Mouse (Mus musculus) midbrain, embryonic 10.5 days (tissue): Measurements from ENCODE around the gene Rbl1. TPM values are rescaled to one million over a fixed set of nuclear protein-coding genes. Genes with fewer than 3 reads are reported as not detected.

Experiments used
- DNase-seq: peaks from one replicate; pipeline ENCODE4 v3.0.0-alpha.2; 2017; ENCODE audit warnings: low spot score
- H3K27ac ChIP-seq: fragments of 300-500 bp; sonication (generic); replicated peaks from 2 replicates; pipeline ENCODE4 v1.5.1; 2016; ENCODE audit warnings: mild to moderate bottlenecking
- H3K27me3 ChIP-seq: fragments of 300-500 bp; sonication (generic); 2 replicates; pipeline ENCODE4 v1.6.1; 2016; ENCODE audit warnings: low read depth, mild to moderate bottlenecking; ENCODE audit not compliant: poor library complexity, severe bottlenecking
- H3K36me3 ChIP-seq: fragments of 300-500 bp; sonication (generic); 2 replicates; pipeline ENCODE4 v1.6.1; 2016; ENCODE audit warnings: mild to moderate bottlenecking, moderate library complexity
- H3K4me1 ChIP-seq: fragments of 300-500 bp; sonication (generic); 2 replicates; pipeline ENCODE4 v1.6.1; 2016
- H3K4me3 ChIP-seq: fragments of 300-500 bp; sonication (generic); 2 replicates; pipeline ENCODE4 v1.5.1; 2016; ENCODE audit warnings: mild to moderate bottlenecking, moderate library complexity
- H3K9me3 ChIP-seq: fragments of 300-500 bp; sonication (generic); replicated peaks from 2 replicates; pipeline ENCODE4 v1.6.1; 2016; ENCODE audit warnings: mild to moderate bottlenecking
- WGBS: fragments of 180-500 bp; shearing (Covaris S2); methylation state at CpG from one replicate; pipeline ENCODE4 v1.1.7; 2016; 5-methylcytosine and 5-hydroxymethylcytosine counted together
- polyA plus RNA-seq: library from polyadenylated mRNA; unstranded; fragments of >200 nt; fragmentation: Nextera tagmentation; extraction: Ambion mirVana; gene quantifications from 2 replicates; pipeline ENCODE4 v1.2.1, GENCODE M21; 2016

Rbl1 gene
- polyA plus RNA-seq, 1 experiment from 2014 or later: 27.8 TPM

DNA sequence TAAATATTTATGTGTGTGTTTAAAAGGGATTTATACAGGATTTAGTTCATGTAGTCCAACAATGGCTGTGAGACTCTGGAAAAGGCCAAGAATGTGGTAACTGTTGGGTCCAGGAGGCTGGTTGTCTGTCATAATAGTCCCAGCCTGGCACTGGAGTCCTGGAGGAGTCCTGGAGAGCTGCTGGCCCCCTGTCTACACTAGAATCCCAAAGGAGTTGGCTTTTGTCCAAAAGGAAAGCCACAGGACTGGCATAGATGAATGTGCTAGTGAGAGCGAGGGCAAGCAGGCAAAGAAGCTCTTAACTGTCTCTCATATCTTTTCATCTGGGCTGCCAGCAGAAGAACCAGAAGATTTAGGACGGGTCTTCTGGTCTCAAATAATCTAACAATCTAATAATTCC, 67.7 kb downstream of the Rbl1 start:
- H3K4me1 ChIP-seq: peaks cover 15% of the 10 kb centered on the region
- DNase-seq: no peak
- H3K9me3 ChIP-seq: peaks cover 14% of the 10 kb centered on the region; the same call in 1 of the 2 replicates
- H3K36me3 ChIP-seq: no peaks in the 10 kb centered on the region
- H3K27me3 ChIP-seq: no peaks in the 10 kb centered on the region
- H3K4me3 ChIP-seq: no peak overlapping the region
- WGBS: 87% methylated on average over 2 of the region's 2 CpGs
- H3K27ac ChIP-seq: no peak overlapping the region

DNA sequence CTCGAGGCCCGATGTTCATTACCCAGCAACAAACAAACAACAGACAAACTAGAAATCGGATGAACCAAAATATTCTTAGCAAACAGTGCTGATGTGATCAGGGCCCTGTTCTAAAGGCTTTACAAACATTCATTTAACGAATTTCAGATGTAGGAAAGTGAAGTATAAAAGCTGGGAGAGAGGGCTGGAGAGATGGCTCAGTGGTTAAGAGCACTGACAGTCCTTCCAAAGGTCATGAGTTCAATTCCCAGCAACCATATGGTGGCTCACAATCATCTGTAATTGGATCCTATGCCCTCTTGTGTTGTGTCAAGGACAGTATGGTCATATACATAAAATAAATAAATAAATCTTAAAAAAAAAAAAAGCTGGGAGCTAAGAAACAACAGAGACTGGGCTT, 68.2 kb downstream of the Rbl1 start:
- DNase-seq: no peak
- Histone ChIP-seq H3K9me3 (peaks cover 14% of the 10 kb centered on the region; the same call in 1 of the 2 replicates), H3K4me3 (no peak overlapping the region), H3K36me3 (no peaks in the 10 kb centered on the region), H3K4me1 (peaks cover 15% of the 10 kb centered on the region), H3K27ac (no peak overlapping the region), H3K27me3 (no peaks in the 10 kb centered on the region)
- 86% methylated on average over 4 of the region's 4 CpGs for WGBS

DNA sequence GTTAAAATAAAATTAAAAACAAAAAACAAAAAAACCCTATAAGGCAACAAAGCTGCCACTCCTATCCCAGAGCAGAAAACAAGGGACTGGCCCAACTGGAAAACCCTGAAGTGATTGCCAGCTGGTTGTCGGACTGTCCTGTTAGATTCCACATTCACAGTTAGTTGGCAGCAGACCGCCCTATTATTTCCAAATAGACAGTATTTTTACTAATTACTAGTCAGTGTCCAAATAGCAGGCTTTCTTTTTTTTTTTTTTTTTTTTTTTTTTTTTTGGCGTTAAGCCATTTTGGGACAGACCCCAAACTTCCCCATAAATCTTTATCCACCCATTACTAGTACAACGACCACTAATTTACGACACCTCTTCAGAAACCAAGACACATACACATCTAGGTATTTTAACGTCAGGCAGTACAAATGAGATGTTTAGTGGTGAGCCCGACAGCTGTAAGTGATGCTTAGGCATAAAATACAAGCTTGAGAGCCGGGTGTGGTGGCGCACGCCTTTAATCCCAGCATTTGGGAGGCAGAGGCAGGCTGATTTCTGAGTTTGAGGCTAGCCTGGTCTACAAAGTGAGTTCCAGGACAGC, 68.7 kb downstream of the Rbl1 start:
- no peak for DNase-seq
- H3K36me3 ChIP-seq: no peaks in the 10 kb centered on the region
- no peaks in the 10 kb centered on the region for H3K27me3 ChIP-seq
- H3K9me3 ChIP-seq: peaks cover 11% of the 10 kb centered on the region; the same call in 1 of the 2 replicates
- peak overlapping the region; percentile 85 for H3K4me3 ChIP-seq
- H3K27ac ChIP-seq: peak overlapping the region; percentile 87
- peaks cover 15% of the 10 kb centered on the region for H3K4me1 ChIP-seq
- 88% methylated on average over 10 of the region's 10 CpGs for WGBS

DNA sequence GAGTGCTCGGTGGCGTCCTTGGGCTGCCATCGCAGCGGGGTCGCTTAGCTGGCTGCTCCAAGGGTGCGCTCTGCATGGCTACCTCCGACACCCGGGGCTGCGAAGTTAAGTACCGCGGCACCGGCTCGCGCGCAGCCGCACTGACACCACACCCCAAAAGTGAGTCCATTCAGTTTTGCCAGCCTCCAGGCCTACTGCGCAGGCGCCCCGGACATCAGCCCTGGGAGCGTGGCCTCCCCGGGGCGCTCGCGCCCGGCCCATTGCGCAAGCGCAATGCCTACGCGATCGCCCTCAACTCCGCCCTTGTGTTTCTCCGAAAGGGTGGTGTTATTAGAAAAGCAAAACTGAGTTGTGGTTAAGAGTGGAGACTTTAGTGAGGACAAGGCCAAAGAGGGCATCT, 69.3 kb downstream of the Rbl1 start, which contains the start of gene Samhd1:
TSS of gene Samhd1 (minus strand) at position 252 of the 400 bp plus-strand sequence.
- Histone ChIP-seq H3K4me3 (peak within 1 kb of the TSS; percentile 85), H3K27ac (peak within 1 kb of the TSS; percentile 87), H3K4me1 (peaks cover 15% of the 10 kb centered on the region), H3K9me3 (peaks cover 5% of the 10 kb centered on the region; the same call in 1 of the 2 replicates), H3K27me3 (no peaks in the 10 kb centered on the region), H3K36me3 (no peaks in the 10 kb centered on the region)
- DNase-seq: peak; percentile 92
- under 1% methylated on average over 32 of the region's 32 CpGs for WGBS

DNA sequence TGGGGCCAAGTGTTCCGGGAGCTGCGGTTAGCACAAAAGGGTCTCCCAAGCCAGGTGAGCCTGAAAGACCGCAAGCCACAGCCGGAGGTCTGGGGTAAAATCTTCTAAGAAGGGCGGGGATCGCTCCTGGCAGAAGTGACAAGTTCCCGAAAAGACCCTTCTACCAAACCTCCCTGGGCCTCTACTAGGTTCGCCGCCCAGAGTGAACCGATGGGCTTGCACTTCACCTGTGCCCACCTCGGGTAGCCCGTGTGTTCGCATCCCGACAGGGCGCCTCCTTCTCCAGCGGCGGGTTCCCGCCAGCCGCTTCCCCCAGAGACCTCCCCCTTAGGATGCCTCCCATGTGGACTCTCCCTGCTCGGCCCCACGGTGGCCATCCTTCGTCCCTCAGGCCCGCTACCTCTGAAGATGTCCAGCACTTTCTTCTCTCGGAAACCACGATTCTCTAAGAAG, 69.8 kb downstream of the Rbl1 start:
- peaks cover 15% of the 10 kb centered on the region for H3K4me1 ChIP-seq
- no peaks in the 10 kb centered on the region for H3K27me3 ChIP-seq
- peak overlapping the region; percentile 87 for H3K27ac ChIP-seq
- WGBS: under 1% methylated on average over 25 of the region's 25 CpGs
- no peaks in the 10 kb centered on the region for H3K36me3 ChIP-seq
- peak overlapping the region; percentile 85 for H3K4me3 ChIP-seq
- DNase-seq: peak; percentile 65
- H3K9me3 ChIP-seq: no peaks in the 10 kb centered on the region

DNA sequence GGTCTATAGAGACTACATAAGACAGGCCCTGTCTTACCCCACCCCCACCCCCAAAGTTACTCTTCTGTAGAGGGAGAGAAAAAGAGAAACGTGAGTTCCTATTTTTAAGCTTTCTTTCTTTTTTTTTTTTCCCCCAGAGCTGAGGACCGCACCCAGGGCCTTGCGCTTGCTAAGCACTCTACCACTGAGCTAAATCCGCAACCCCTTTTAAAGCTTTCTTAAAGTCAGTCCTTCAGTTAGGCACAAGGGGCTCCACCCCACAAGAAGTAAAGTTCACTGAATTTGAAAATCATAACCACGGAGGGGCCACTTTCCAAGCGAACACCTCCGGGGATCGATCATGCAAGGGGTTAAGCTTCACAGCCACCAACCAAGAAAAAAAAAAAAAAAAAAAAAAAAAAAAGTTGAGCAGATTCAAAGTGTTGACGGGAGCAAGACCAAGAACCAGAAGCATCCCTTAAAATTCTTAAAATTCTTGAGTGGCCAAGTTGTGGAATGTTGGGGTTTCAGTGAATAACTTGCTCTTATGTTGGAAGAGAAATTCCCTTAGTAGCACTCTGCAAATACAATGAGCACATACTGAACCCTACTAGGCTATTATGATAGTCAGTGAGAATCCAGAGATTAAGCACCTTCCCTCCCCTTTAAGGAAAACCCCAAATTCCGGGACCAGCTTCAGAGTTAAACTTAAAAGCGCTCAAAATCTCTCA, 70.4 kb downstream of the Rbl1 start:
- no peaks in the 10 kb centered on the region for H3K9me3 ChIP-seq
- H3K36me3 ChIP-seq: no peaks in the 10 kb centered on the region
- 16% methylated on average over 11 of the region's 11 CpGs for WGBS
- H3K4me1 ChIP-seq: peaks cover 15% of the 10 kb centered on the region
- H3K4me3 ChIP-seq: peak overlapping the region; percentile 85
- H3K27me3 ChIP-seq: no peaks in the 10 kb centered on the region
- no peak for DNase-seq
- H3K27ac ChIP-seq: peak overlapping the region; percentile 87

DNA sequence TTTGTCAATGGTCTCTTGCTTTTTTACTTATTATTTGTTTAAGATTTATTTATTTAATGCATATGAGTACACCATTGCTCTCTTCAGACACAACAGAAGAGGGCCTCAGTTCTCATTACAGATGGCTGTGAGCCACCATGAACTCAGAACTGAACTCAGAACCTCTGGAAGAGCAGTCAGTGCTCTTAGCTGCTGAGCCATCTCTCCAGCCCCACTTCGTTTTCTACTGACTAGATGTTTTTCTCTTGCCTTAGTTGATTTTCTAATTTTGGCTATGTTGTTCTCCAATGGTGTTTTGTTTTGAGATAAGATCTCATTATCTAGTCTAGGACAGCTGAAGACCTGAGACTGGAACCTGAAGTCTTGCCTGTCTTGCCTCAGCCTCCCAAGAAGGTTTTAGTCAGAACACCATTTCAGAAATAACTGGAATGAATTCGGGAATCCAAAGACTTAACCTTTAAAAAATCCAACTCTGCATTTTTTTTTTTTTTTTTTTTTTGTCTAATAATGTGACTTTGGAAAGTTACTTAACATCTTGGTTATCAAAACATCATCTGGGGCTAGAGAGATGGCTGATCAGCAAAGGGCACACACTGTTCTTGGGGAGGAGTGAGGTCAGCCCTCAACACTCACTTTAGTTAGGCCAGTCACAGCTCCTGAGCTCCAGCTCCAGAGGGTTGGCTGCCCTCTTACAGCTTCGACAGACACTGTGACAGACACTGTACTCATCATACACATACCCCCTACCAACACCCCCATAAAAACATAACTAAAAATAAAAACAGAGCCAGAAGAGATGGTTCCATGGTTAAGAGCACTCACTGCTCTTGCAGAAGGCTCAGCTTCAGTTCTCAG, 71.4 kb downstream of the Rbl1 start:
- H3K27ac ChIP-seq: no peak overlapping the region
- H3K4me3 ChIP-seq: no peak overlapping the region
- WGBS: 85% methylated on average over 3 of the region's 3 CpGs
- DNase-seq: no peak
- H3K36me3 ChIP-seq: peaks cover 6% of the 10 kb centered on the region; the same call in 1 of the 2 replicates
- H3K27me3 ChIP-seq: no peaks in the 10 kb centered on the region
- H3K4me1 ChIP-seq: peaks cover 15% of the 10 kb centered on the region
- H3K9me3 ChIP-seq: no peaks in the 10 kb centered on the region

DNA sequence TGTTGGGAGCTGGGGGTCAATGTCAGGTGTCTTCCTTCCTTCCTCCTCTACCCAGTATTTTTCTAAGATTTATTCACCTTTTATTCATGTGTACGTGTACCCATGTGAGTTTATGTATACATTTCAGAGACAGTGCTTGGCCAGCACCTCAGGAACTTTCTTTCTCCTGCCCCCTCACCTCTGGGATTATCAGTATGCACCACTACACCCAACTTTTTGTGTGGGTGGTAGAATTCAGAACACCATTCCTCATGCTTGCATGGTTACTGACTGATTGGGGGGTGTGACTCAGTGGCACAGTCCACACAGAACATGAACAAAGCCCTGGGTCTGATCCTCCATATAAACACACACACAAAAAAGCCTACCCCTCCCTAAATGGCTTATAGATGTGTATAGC, 72.2 kb downstream of the Rbl1 start:
- H3K27me3 ChIP-seq: no peaks in the 10 kb centered on the region
- H3K4me1 ChIP-seq: peaks cover 15% of the 10 kb centered on the region
- H3K9me3 ChIP-seq: no peaks in the 10 kb centered on the region
- no peak overlapping the region for H3K27ac ChIP-seq
- peaks cover 10% of the 10 kb centered on the region; the same call in 1 of the 2 replicates for H3K36me3 ChIP-seq
- DNase-seq: no peak
- H3K4me3 ChIP-seq: no peak overlapping the region
- WGBS: 88% methylated on average over 1 of the region's 1 CpGs

DNA sequence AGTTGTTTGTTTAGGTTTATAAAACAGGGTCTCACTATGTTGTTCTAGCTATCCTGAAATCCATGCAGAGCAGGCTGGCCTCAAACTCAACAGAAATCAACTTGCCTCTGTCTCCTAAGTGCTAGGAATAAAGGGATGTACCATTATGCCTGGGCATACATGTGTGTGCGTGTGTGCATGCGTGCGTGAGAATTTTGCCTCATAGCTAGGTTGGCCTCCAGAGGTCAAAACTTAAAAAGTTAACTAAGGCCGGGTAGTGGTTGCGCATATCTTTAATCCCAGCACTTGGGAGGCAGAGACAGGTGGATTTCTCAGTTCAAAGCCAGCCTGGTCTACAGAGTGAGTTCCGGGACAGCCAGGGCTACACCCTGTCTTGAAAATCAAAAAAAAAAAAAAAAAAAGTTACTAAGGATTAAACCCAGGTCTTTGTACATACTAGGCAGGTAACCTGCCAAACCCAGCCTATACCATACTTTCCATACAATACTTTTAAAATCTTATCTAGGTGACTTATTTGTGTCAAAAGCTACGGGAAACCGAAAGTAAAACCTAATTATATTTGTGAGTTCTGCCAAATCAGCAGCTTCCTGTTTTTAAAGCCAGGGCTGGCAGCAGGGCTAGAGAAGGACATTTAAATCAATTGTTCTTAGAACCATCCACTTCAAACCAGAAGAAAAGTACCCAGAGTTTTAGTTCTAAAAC, 73.4 kb downstream of the Rbl1 start:
- Histone ChIP-seq H3K36me3 (peaks cover 18% of the 10 kb centered on the region), H3K27ac (no peak overlapping the region), H3K9me3 (no peaks in the 10 kb centered on the region), H3K4me3 (no peak overlapping the region), H3K4me1 (peaks cover 15% of the 10 kb centered on the region), H3K27me3 (no peaks in the 10 kb centered on the region)
- DNase-seq: no peak
- 93% methylated on average over 8 of the region's 8 CpGs for WGBS

DNA sequence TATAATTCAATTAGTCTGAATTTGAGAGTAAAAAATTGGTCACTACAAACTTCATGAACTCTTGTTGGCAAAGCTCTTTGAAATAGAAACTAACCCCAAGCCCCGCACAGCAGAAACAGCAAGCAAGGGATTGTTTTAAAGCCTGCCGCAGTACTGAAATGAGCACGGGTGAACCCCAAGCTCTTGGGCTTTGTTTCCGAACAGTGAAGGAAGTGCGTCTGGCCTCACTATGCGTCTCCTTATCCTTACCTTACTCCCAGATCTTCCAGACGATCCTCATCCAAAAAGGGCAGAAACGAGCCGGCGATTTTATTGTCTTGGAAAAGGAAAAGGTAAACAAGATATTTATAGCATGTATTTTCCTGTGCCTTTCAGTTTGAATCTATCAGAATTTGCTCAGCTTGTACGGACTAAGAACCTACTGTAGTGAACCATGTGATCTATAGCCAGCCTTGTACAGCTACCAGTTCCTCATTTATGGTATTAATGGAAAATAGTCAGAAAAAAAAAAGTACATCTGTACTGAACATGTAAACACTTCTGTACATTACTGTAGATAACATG, 74.7 kb downstream of the Rbl1 start:
- Histone ChIP-seq H3K36me3 (peaks cover 29% of the 10 kb centered on the region), H3K27me3 (no peaks in the 10 kb centered on the region), H3K27ac (no peak overlapping the region), H3K4me1 (peaks cover 9% of the 10 kb centered on the region), H3K9me3 (no peaks in the 10 kb centered on the region), H3K4me3 (no peak overlapping the region)
- no peak for DNase-seq
- 89% methylated on average over 11 of the region's 11 CpGs for WGBS

DNA sequence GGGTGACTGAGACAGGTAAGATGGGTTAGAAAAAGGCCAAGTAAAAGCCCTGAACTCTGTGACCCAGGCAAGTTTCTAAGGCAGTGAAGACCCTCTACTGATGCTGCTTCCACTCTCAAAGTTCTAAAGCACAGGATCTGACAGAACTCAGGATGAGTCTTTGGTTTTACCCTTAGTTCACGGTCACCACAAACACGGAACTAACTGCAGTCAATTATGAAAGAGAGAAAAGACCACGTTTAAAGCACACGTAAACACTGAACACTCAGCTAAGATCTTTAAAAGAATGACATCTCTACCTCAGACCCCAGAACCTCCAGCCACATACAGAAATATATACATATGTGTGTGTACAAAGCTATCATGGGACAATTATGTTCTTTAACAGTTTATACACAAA, 75.2 kb downstream of the Rbl1 start:
- H3K36me3 ChIP-seq: peaks cover 35% of the 10 kb centered on the region
- H3K9me3 ChIP-seq: no peaks in the 10 kb centered on the region
- H3K27ac ChIP-seq: no peak overlapping the region
- DNase-seq: no peak
- no peak overlapping the region for H3K4me3 ChIP-seq
- no peaks in the 10 kb centered on the region for H3K27me3 ChIP-seq
- peaks cover 6% of the 10 kb centered on the region for H3K4me1 ChIP-seq
- 92% methylated on average over 4 of the region's 4 CpGs for WGBS

DNA sequence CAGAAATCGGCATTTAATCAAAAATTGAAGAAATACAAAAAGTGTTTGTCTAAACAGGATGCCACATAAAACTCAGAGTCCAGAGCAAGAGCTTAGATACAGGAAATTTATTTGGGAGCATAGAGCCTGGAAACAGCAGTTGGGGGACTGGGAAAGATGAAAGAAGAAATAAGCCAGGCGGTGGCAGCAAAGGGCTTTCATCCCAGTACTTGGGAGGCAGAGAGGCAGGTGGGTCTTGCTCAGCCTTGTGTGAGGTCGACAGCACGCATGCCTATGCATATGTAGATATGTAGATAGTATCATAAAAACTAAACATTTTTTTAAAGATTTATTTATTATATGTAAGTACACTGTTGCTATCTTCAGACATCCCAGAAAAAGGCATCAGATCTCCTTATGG, 76.3 kb downstream of the Rbl1 start:
- no peak for DNase-seq
- no peaks in the 10 kb centered on the region for H3K27me3 ChIP-seq
- H3K36me3 ChIP-seq: peaks cover 37% of the 10 kb centered on the region

More for the DNA sequence above, 76.3 kb downstream of the Rbl1 start:
- Histone ChIP-seq H3K4me3 (no peak overlapping the region), H3K9me3 (no peaks in the 10 kb centered on the region), H3K4me1 (no peaks in the 10 kb centered on the region), H3K27ac (no peak overlapping the region)
- WGBS: 76% methylated on average over 4 of the region's 4 CpGs
